Mouse (Mus musculus): ENCODE results near the gene Eif1ad. TPM values are rescaled to one million over a fixed set of nuclear protein-coding genes. Genes with fewer than 3 reads are reported as not detected.
A peak's percentile ranks its signal among the peaks of the same experiment; 100 is the strongest.
"Not testable (repeated sequence)": the region's sequence is repeated elsewhere in the genome, so short reads cannot be mapped to it uniquely, and the experiment has no call there.

Gene Eif1ad
- polyA plus RNA-seq, 1 experiment, result 20.8 TPM

GRCm38 (mm10) chr19:5392892-5393291, 26.4 kb downstream of the Eif1ad start:
- TF ChIP-seq CTCF (IDR thresholded peaks at IDR 0.05; ENCODE audit: low read depth, low read length), result no peak
- Histone ChIP-seq H3K4me1 (ENCODE audit: control insufficient read depth, insufficient read depth, low read length) (peaks cover 13% of the 10 kb centered on the region), H3K27ac (ENCODE audit: insufficient read depth, low read depth, low read length) (no peak overlapping the region), H3K4me3 (ENCODE audit: insufficient read depth, low read length) (no peak overlapping the region)

- peaks cover 13% of the 10 kb centered on the region for H3K4me1 ChIP-seq (ENCODE audit: control insufficient read depth, insufficient read depth, low read length)
- no peak for TF ChIP-seq POLR2A (IDR thresholded peaks at IDR 0.05; ENCODE audit: borderline replicate concordance, low read depth, low read length)
- TF ChIP-seq CTCF (IDR thresholded peaks at IDR 0.05; ENCODE audit: low read depth, low read length), result no peak
- no peak overlapping the region for H3K4me3 ChIP-seq (ENCODE audit: insufficient read depth, low read length)
- no peak overlapping the region for H3K27ac ChIP-seq (ENCODE audit: insufficient read depth, low read depth, low read length)
These were observed 27.6 kb downstream of the Eif1ad start for GRCm38 (mm10) chr19:5394168-5394567.

- TF ChIP-seq CTCF (IDR thresholded peaks at IDR 0.05; ENCODE audit: low read depth, low read length) (no peak), POLR2A (IDR thresholded peaks at IDR 0.05; ENCODE audit: borderline replicate concordance, low read depth, low read length) (no peak)
- H3K4me1 ChIP-seq (ENCODE audit: control insufficient read depth, insufficient read depth, low read length), result peaks cover 13% of the 10 kb centered on the region
- no peak overlapping the region for H3K27ac ChIP-seq (ENCODE audit: insufficient read depth, low read depth, low read length)
- H3K4me3 ChIP-seq (ENCODE audit: insufficient read depth, low read length), result no peak overlapping the region
These were observed 28.8 kb downstream of the Eif1ad start for GRCm38 (mm10) chr19:5395371-5395770.

GRCm38 (mm10) chr19:5401073-5401472, 34.5 kb downstream of the Eif1ad start:
- H3K27ac ChIP-seq (ENCODE audit: insufficient read depth, low read depth, low read length); H3K4me1 ChIP-seq (ENCODE audit: control insufficient read depth, insufficient read depth, low read length); H3K4me3 ChIP-seq (ENCODE audit: insufficient read depth, low read length): not testable (repeated sequence)

GRCm38 (mm10) chr19:5402293-5402692, 35.8 kb downstream of the Eif1ad start, which contains the start of gene Tsga10ip:
Gene Tsga10ip, minus strand, starts transcription at chr19:5402526.
- H3K27ac ChIP-seq (ENCODE audit: insufficient read depth, low read depth, low read length), result no peak within 1 kb of the TSS
- no peak within 1 kb of the TSS for H3K4me3 ChIP-seq (ENCODE audit: insufficient read depth, low read length)
- TF ChIP-seq CTCF (IDR thresholded peaks at IDR 0.05; ENCODE audit: low read depth, low read length), result no peak
- TF ChIP-seq POLR2A (IDR thresholded peaks at IDR 0.05; ENCODE audit: borderline replicate concordance, low read depth, low read length), result no peak

GRCm38 (mm10) chr19:5405924-5406323, 39.4 kb downstream of the Eif1ad start:
- Histone ChIP-seq H3K4me1 (ENCODE audit: control insufficient read depth, insufficient read depth, low read length) (peaks cover 38% of the 10 kb centered on the region), H3K27ac (ENCODE audit: insufficient read depth, low read depth, low read length) (peak overlapping the region; percentile 52), H3K4me3 (ENCODE audit: insufficient read depth, low read length) (peak overlapping the region; percentile 59)
- no peak for TF ChIP-seq CTCF (IDR thresholded peaks at IDR 0.05; ENCODE audit: low read depth, low read length)

More at GRCm38 (mm10) chr19:5402293-5402692, 35.8 kb downstream of the Eif1ad start, which contains the start of gene Tsga10ip:
- peaks cover 10% of the 10 kb centered on the region for H3K4me1 ChIP-seq (ENCODE audit: control insufficient read depth, insufficient read depth, low read length)

GRCm38 (mm10) chr19:5406531-5407126, 40.1 kb downstream of the Eif1ad start:
- Histone ChIP-seq H3K4me1 (ENCODE audit: control insufficient read depth, insufficient read depth, low read length) (peaks cover 36% of the 10 kb centered on the region), H3K4me3 (ENCODE audit: insufficient read depth, low read length) (peak overlapping the region; percentile 71), H3K27ac (ENCODE audit: insufficient read depth, low read depth, low read length) (peak overlapping the region; percentile 95)

GRCm38 (mm10) chr19:5407133-5407532, 40.6 kb downstream of the Eif1ad start:
- peak overlapping the region; percentile 71 for H3K4me3 ChIP-seq (ENCODE audit: insufficient read depth, low read length)
- H3K4me1 ChIP-seq (ENCODE audit: control insufficient read depth, insufficient read depth, low read length), result peaks cover 32% of the 10 kb centered on the region
- TF ChIP-seq POLR2A (IDR thresholded peaks at IDR 0.05; ENCODE audit: borderline replicate concordance, low read depth, low read length), result no peak
- peak; percentile 55; the same call in 1 of the 2 replicates for TF ChIP-seq CTCF (IDR thresholded peaks at IDR 0.05; ENCODE audit: low read depth, low read length)

GRCm38 (mm10) chr19:5408057-5409001, 41.8 kb downstream of the Eif1ad start:
- peaks cover 32% of the 10 kb centered on the region for H3K4me1 ChIP-seq (ENCODE audit: control insufficient read depth, insufficient read depth, low read length)
- peak overlapping the region; percentile 95 for H3K27ac ChIP-seq (ENCODE audit: insufficient read depth, low read depth, low read length)
- peak overlapping the region; percentile 71 for H3K4me3 ChIP-seq (ENCODE audit: insufficient read depth, low read length)
- no peak for TF ChIP-seq CTCF (IDR thresholded peaks at IDR 0.05; ENCODE audit: low read depth, low read length)
- no peak for TF ChIP-seq POLR2A (IDR thresholded peaks at IDR 0.05; ENCODE audit: borderline replicate concordance, low read depth, low read length)

More at GRCm38 (mm10) chr19:5407133-5407532, 40.6 kb downstream of the Eif1ad start:
- H3K27ac ChIP-seq (ENCODE audit: insufficient read depth, low read depth, low read length), result peak overlapping the region; percentile 95

- TF ChIP-seq CTCF (IDR thresholded peaks at IDR 0.05; ENCODE audit: low read depth, low read length) (no peak), POLR2A (IDR thresholded peaks at IDR 0.05; ENCODE audit: borderline replicate concordance, low read depth, low read length) (no peak)
- Histone ChIP-seq H3K27ac (ENCODE audit: insufficient read depth, low read depth, low read length) (peak overlapping the region; percentile 95), H3K4me3 (ENCODE audit: insufficient read depth, low read length) (peak overlapping the region; percentile 26), H3K4me1 (ENCODE audit: control insufficient read depth, insufficient read depth, low read length) (peaks cover 32% of the 10 kb centered on the region)
These were observed 42.5 kb downstream of the Eif1ad start for GRCm38 (mm10) chr19:5409068-5409467.
